Mouse (Mus musculus) heart, postnatal 0 days (tissue): Measurements from ENCODE around the gene Mrps6.

Experiments used
- CTCF ChIP-seq: IDR thresholded peaks from 2 replicates; pipeline ENCODE4 v1.5.1; 2016; ENCODE audit warnings: antibody characterized with exemption, control low read depth, low read depth
- EP300 ChIP-seq: IDR thresholded peaks from 2 replicates; pipeline ENCODE4 v1.6.1; 2016; ENCODE audit warnings: antibody characterized with exemption, low read depth

DNA sequence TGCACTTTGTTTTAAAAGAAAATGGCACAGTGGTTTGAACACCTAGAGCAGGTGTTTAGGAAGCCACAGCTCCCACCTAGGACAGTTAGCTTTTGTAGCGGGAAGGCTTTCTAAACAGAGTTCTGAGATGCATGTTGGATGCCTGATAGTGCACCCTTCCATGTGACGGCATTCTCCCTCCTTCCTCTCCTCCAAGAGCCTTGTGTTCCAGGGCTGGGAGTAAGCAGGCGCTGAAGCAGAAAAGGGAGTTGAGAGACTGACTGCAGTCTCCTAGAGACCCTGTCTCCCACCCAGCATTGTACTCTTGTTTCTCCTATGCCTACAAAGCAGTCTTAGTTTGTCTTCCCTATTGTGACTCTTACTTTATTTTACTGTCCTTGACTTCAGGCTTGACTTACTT, 2.1 kb downstream of the Mrps6 start:
- TF ChIP-seq EP300 (no peak), CTCF (no peak)
